Mouse (Mus musculus) liver, adult 2 months (tissue): ENCODE measurements around the gene Mmachc.

Source experiments
- CTCF ChIP-seq: fragments of 200-500 bp; IDR thresholded peaks from 2 replicates; pipeline ENCODE4 v1.5.1; 2011; ENCODE audit warnings: low read depth, low read length, control low read depth
- POLR2A ChIP-seq: fragments of 200-500 bp; IDR thresholded peaks from 2 replicates; pipeline ENCODE4 v1.6.1; 2011; ENCODE audit warnings: low read length, control low read depth; ENCODE audit not compliant: insufficient read depth; ENCODE audit errors: extremely low read depth

DNA sequence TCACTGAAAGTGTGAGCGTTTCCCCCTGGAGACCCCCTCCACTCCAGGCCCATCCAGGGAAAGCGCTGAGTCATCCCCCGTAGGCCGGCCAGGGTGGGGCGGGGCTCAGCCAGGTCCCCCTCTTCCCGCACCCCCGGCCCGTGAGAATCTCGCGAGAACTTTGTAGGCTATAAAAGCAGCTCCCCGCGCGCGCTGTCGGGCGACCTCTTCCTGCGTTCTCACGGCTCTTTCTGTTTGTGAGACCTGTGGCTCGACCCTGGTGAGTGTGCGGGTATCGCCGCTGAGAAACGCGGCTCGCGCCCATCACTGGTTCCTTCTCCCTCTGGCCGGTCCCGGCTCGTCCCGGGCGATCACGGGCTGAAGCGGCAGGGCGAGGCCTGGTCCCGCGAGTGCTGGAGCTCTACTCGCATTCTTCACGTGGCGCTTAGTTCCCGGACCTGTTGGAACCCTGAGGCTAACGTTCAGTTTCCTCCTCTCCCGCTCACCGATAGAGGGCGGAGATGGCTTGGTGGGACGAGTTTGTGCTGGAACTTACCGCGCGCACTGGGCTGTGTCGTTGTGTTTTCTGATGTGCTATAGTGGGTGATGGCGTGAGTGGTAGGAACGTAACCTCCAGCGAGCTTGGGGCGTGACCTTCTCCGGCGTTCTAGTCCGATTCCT lies 22.7 kb downstream of the Mmachc start, which contains the start of gene Prdx1:
- TF ChIP-seq CTCF (peak; percentile 83), POLR2A (peak; percentile 99)
